In genomic region chr6:88191024-88191365, GRCm38 (mm10) we compare ENCODE assay signal across 16 mouse cellular contexts. TPM values are rescaled to one million over a fixed set of nuclear protein-coding genes. Genes with fewer than 3 reads are reported as not detected.
DNase-seq lines count a peak whose midpoint lies in the region; ATAC-seq and TF ChIP-seq lines count a peak whose summit lies in the region.
"Had no signal": no experiment of that assay in that cellular context is flagged by ENCODE, and none has a peak within 500 bp of the region (broad histone marks: within the 10 kb centered on the region; RNA-seq: fewer than 3 reads in every experiment).

No protein-coding gene starts in this region.

- DNase-seq in adrenal gland, adult (ENCODE audit: inconsistent age in 2 of 2, low spot score in 1 of 2), result peak; percentile 20 to 48
- DNase-seq in adrenal gland, postnatal 4 days (ENCODE audit: low spot score in 2 of 2), result no peak
- DNase-seq in hindbrain, embryonic 11.5 days (ENCODE audit: low spot score), result peak; percentile 57
- peak; percentile 54 for DNase-seq in limb, embryonic 10.5 days (ENCODE audit: low spot score)
- DNase-seq in thymus, postnatal 0 days (ENCODE audit: low spot score), result no peak
- DNase-seq in lung, postnatal 10 days, result no peak
- DNase-seq: cerebellum, postnatal 25 days had no signal

- H3K4me3 ChIP-seq in hindbrain, embryonic 11.5 days (ENCODE audit: low read depth, low read length), result no peak overlapping the region
- H3K4me3 ChIP-seq in hindbrain, embryonic 16.5 days (ENCODE audit: low read length), result no peak overlapping the region
- peak overlapping the region; percentile 73 for H3K4me3 ChIP-seq in E14TG2a.4 (replicated peaks; ENCODE audit: low read length)
- H3K4me3 ChIP-seq in limb, embryonic 10.5 days, result peak overlapping the region; percentile 57; the same call in 1 of the 2 replicates

- no peak overlapping the region for H3K4me2 ChIP-seq in hindbrain, embryonic 11.5 days (replicated peaks; ENCODE audit: low read depth, low read length)
- H3K4me2 ChIP-seq in hindbrain, embryonic 16.5 days (ENCODE audit: low read length), result no peak overlapping the region

- H3K27me3 ChIP-seq in hindbrain, embryonic 11.5 days (ENCODE audit: control insufficient read depth, insufficient read depth, low read length), result peaks cover 89% of the 10 kb centered on the region
- peaks cover 69% of the 10 kb centered on the region for H3K27me3 ChIP-seq in hindbrain, embryonic 16.5 days (replicated peaks; ENCODE audit: control insufficient read depth, insufficient read depth, low read length)
- peaks cover 92% of the 10 kb centered on the region for H3K27me3 ChIP-seq in E14TG2a.4 (ENCODE audit: insufficient read depth, low read length)
- peaks cover 100% of the 10 kb centered on the region for H3K27me3 ChIP-seq in limb, embryonic 10.5 days (ENCODE audit: low read depth, poor library complexity, severe bottlenecking)

- H3K4me1 ChIP-seq in hindbrain, embryonic 11.5 days (replicated peaks; ENCODE audit: control insufficient read depth, insufficient read depth, low read length), result peaks cover 15% of the 10 kb centered on the region
- H3K4me1 ChIP-seq in hindbrain, embryonic 16.5 days (ENCODE audit: control insufficient read depth, insufficient read depth, low read depth, low read length), result peaks cover 18% of the 10 kb centered on the region
- peaks cover 49% of the 10 kb centered on the region for H3K4me1 ChIP-seq in E14TG2a.4 (replicated peaks; ENCODE audit: low read depth, low read length)
- peaks cover 35% of the 10 kb centered on the region for H3K4me1 ChIP-seq in limb, embryonic 10.5 days

- no peaks in the 10 kb centered on the region for H3K9me3 ChIP-seq in hindbrain, embryonic 11.5 days (ENCODE audit: control insufficient read depth, low read length)
- H3K9me3 ChIP-seq in hindbrain, embryonic 16.5 days (ENCODE audit: control insufficient read depth, low read length), result no peaks in the 10 kb centered on the region
- 0 out of 2 replicates have a peak, but pooled peaks cover 6% of the 10 kb centered on the region for H3K9me3 ChIP-seq in E14TG2a.4 (ENCODE audit: low read length)
- no peaks in the 10 kb centered on the region for H3K9me3 ChIP-seq in limb, embryonic 10.5 days (replicated peaks)

- no peak overlapping the region for H3K9ac ChIP-seq in hindbrain, embryonic 11.5 days (ENCODE audit: low read depth, low read length)
- no peak overlapping the region for H3K9ac ChIP-seq in hindbrain, embryonic 16.5 days (ENCODE audit: low read depth, low read length)

- 10% methylated on average over 6 of the region's 6 CpGs for WGBS in hindbrain, embryonic 11.5 days
- 29% methylated on average over 6 of the region's 6 CpGs for WGBS in hindbrain, embryonic 16.5 days
- WGBS in limb, embryonic 10.5 days, result 7% methylated on average over 6 of the region's 6 CpGs

- TF ChIP-seq CTCF in E14TG2a.4 (conservative IDR thresholded peaks at IDR 0.05; ENCODE audit: low read length), result no peak

- no peak for ATAC-seq in hindbrain, embryonic 11.5 days (ENCODE audit: low FRiP score)
- no peak for ATAC-seq in hindbrain, embryonic 16.5 days
- ATAC-seq: inflammation-experienced regulatory T-cells, adult 6 months; lung, postnatal 0 days had no signal

- H3K36me3 ChIP-seq in hindbrain, embryonic 11.5 days (ENCODE audit: control insufficient read depth, insufficient read depth, low read length), result no peaks in the 10 kb centered on the region
- H3K36me3 ChIP-seq in hindbrain, embryonic 16.5 days (ENCODE audit: control insufficient read depth, insufficient read depth, low read length), result no peaks in the 10 kb centered on the region
- H3K36me3 ChIP-seq in E14TG2a.4 (ENCODE audit: insufficient read depth, low read length), result no peaks in the 10 kb centered on the region
- H3K36me3 ChIP-seq in limb, embryonic 10.5 days, result no peaks in the 10 kb centered on the region

- H3K27ac ChIP-seq in hindbrain, embryonic 11.5 days (ENCODE audit: low read depth, low read length), result no peak overlapping the region
- H3K27ac ChIP-seq in hindbrain, embryonic 16.5 days (ENCODE audit: low read depth, low read length), result no peak overlapping the region
- no peak overlapping the region for H3K27ac ChIP-seq in limb, embryonic 10.5 days

RNA-seq across cellular contexts. Expression of gene Gata2, which starts 2.7 kb away (rescaled TPM):
- 10 to 100 TPM; 55.5 to 62.7 TPM for total RNA-seq in adrenal gland, postnatal 4 days (2021)
- polyA plus RNA-seq in hindbrain, embryonic 11.5 days (2014; fragmentation: Nextera tagmentation; extraction: Ambion mirVana), result 18.2 and 26.3 TPM in 2 replicates
- polyA plus RNA-seq in hindbrain, embryonic 16.5 days (2015; fragmentation: Nextera tagmentation; extraction: Ambion mirVana), result 14.1 and 18.0 TPM in 2 replicates
- 6.8 and 9.0 TPM in 2 replicates for polyA plus RNA-seq in limb, embryonic 10.5 days (2016; fragmentation: Nextera tagmentation; extraction: Ambion mirVana)
- polyA plus RNA-seq in thymus, postnatal 0 days (2015; fragmentation: Nextera tagmentation; extraction: Ambion mirVana), result 1.6 and 1.8 TPM in 2 replicates
- polyA plus RNA-seq: inflammation-experienced regulatory T-cells, adult 6 months had no signal

RNA-seq across cellular contexts. Expression of gene Dnajb8, which starts 31.1 kb away (rescaled TPM):
- total RNA-seq in adrenal gland, postnatal 4 days (2021), result not detected
- not detected in 2 replicates for polyA plus RNA-seq in hindbrain, embryonic 11.5 days (2014; fragmentation: Nextera tagmentation; extraction: Ambion mirVana)
- polyA plus RNA-seq in hindbrain, embryonic 16.5 days (2015; fragmentation: Nextera tagmentation; extraction: Ambion mirVana), result not detected in 2 replicates
- not detected in 2 replicates for polyA plus RNA-seq in limb, embryonic 10.5 days (2016; fragmentation: Nextera tagmentation; extraction: Ambion mirVana)
- polyA plus RNA-seq in thymus, postnatal 0 days (2015; fragmentation: Nextera tagmentation; extraction: Ambion mirVana), result not detected in 2 replicates
- total RNA-seq: adrenal gland, adult 18-20 months; ES-E14; layer of hippocampus, adult 18-20 months; left cerebral cortex, postnatal 36 days had no signal
- polyA plus RNA-seq: inflammation-experienced regulatory T-cells, adult 6 months; lung, postnatal 0 days; urinary bladder, adult 2 months had no signal

Comparison
In these comparisons a context has a peak if more than half of its experiments do, and no peak if none do; other contexts are left out.
1. DNase-seq: peak in adrenal gland, adult (2 of 2), hindbrain, embryonic 11.5 days (single experiment) and limb, embryonic 10.5 days (single experiment); none in adrenal gland, postnatal 4 days (0 of 2), thymus, postnatal 0 days (single experiment) and lung, postnatal 10 days (single experiment).
2. H3K4me3 ChIP-seq: peak in E14TG2a.4 (single experiment) and limb, embryonic 10.5 days (single experiment); none in hindbrain, embryonic 11.5 days (single experiment) and hindbrain, embryonic 16.5 days (single experiment).